Mouse (Mus musculus): ENCODE data around the gene Col15a1. TPM values are rescaled to one million over a fixed set of nuclear protein-coding genes. Genes with fewer than 3 reads are reported as not detected.
A peak's percentile ranks its signal among the peaks of the same experiment; 100 is the strongest.

The Col15a1 gene
- total RNA-seq, 2 experiments from 2014 or later = 27.5 to 80.0 TPM

- no peak for DNase-seq
These were observed 95.5 kb downstream of the Col15a1 start for GRCm38 (mm10) chr4:47303340-47303998.

GRCm38 (mm10) chr4:47309886-47310625 lies 102.1 kb downstream of the Col15a1 start:
- DNase-seq = no peak

GRCm38 (mm10) chr4:47310812-47311211 lies 102.9 kb downstream of the Col15a1 start:
- peak; percentile 91 to 95 for DNase-seq

- no peak for DNase-seq
These were observed 103.5 kb downstream of the Col15a1 start for GRCm38 (mm10) chr4:47311467-47311866.

- DNase-seq = no peak
These were observed 104.0 kb downstream of the Col15a1 start for GRCm38 (mm10) chr4:47311929-47312328.

- DNase-seq = no peak
These were observed 104.7 kb downstream of the Col15a1 start for GRCm38 (mm10) chr4:47312676-47313075.

GRCm38 (mm10) chr4:47313710-47314410 lies 105.9 kb downstream of the Col15a1 start:
- no peak for DNase-seq

GRCm38 (mm10) chr4:47315458-47315857 lies 107.5 kb downstream of the Col15a1 start:
- DNase-seq = no peak

- no peak for DNase-seq
These were observed 108.5 kb downstream of the Col15a1 start for GRCm38 (mm10) chr4:47316432-47316831.

GRCm38 (mm10) chr4:47319561-47320321 lies 111.8 kb downstream of the Col15a1 start:
- DNase-seq = no peak

- DNase-seq = no peak
These were observed 114.4 kb downstream of the Col15a1 start for GRCm38 (mm10) chr4:47322315-47322714.

- no peak for DNase-seq
These were observed 116.2 kb downstream of the Col15a1 start for GRCm38 (mm10) chr4:47324206-47324605.

- no peak for DNase-seq
These were observed 119.8 kb downstream of the Col15a1 start for GRCm38 (mm10) chr4:47327782-47328181.

- no peak for DNase-seq
These were observed 121.3 kb downstream of the Col15a1 start for GRCm38 (mm10) chr4:47329285-47329684.

- no peak for DNase-seq
These were observed 122.6 kb downstream of the Col15a1 start for GRCm38 (mm10) chr4:47330378-47331052.

GRCm38 (mm10) chr4:47332812-47333343 lies 124.9 kb downstream of the Col15a1 start:
- no peak for DNase-seq

GRCm38 (mm10) chr4:47333541-47333940 lies 125.6 kb downstream of the Col15a1 start:
- DNase-seq = no peak

- DNase-seq = no peak
These were observed 129.1 kb downstream of the Col15a1 start for GRCm38 (mm10) chr4:47336941-47337600.

- DNase-seq = no peak
These were observed 134.7 kb downstream of the Col15a1 start for GRCm38 (mm10) chr4:47342632-47343031.

- peak; percentile 7 to 16 for DNase-seq
These were observed 139.1 kb downstream of the Col15a1 start for GRCm38 (mm10) chr4:47347022-47347421.

- no peak for DNase-seq
These were observed 141.8 kb downstream of the Col15a1 start for GRCm38 (mm10) chr4:47349759-47350158.

Data from adrenal gland, postnatal 36 days (tissue).